Mouse (Mus musculus) testis, adult 2 months (tissue): ENCODE data around the gene Dscam.

ENCODE experiments used
- CTCF ChIP-seq: fragments of 200-500 bp; IDR thresholded peaks from 2 replicates; pipeline ENCODE4 v1.5.1; 2012; ENCODE audit warnings: low read depth, mild to moderate bottlenecking, inconsistent platforms, low read length, moderate library complexity; ENCODE audit not compliant: control insufficient read depth, insufficient read depth, insufficient replicate concordance
- POLR2A ChIP-seq: fragments of 200-500 bp; IDR thresholded peaks from 2 replicates; pipeline ENCODE4 v1.6.1; 2012; ENCODE audit warnings: low read depth, mild to moderate bottlenecking, inconsistent platforms, low read length, moderate library complexity; ENCODE audit not compliant: control insufficient read depth

- TF ChIP-seq CTCF, result no peak
- TF ChIP-seq POLR2A, result no peak
These were observed 446.0 kb downstream of the Dscam start for GRCm38 (mm10) chr16:96724591-96724990.
